Mouse (Mus musculus): ENCODE data around the gene Ssc4d. TPM values are rescaled to one million over a fixed set of nuclear protein-coding genes. Genes with fewer than 3 reads are reported as not detected.

Gene Ssc4d
- polyA plus RNA-seq, 1 experiment from 2014 or later, result 2.7 TPM

GRCm38 (mm10) chr5:135911633-135912220 is 62.6 kb downstream of the Ssc4d start:
- no peak for DNase-seq (ENCODE audit: low spot score)

DNA sequence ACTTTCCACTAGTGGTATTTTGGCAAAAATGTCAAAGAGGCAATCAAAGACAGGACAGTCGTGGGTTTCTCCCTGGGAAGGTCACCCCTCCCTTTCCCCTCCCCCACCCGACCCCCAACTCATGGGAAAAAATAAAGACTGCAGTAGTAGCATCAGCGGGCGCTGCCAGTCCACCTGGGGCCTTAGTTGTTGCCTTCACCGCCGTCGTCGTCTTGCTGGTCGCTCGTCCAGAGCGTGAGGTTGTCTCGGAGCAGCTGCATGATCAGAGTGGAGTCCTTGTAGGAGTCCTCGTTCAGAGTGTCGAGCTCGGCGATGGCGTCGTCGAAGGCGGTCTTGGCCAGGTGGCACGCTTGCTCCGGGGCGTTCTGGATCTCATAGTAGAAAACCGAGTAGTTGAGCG is 63.5 kb downstream of the Ssc4d start:
- DNase-seq (ENCODE audit: low spot score), result no peak

Other genes starting within 250 kb of the Ssc4d start
- gene Tmem120a, start 230.1 kb downstream of the Ssc4d start, polyA plus RNA-seq (2015; fragmentation: Nextera tagmentation; extraction: Ambion mirVana), result 37.3 and 40.4 TPM in 2 replicates
- gene Styxl1, start 196.1 kb downstream of the Ssc4d start, polyA plus RNA-seq (2015; fragmentation: Nextera tagmentation; extraction: Ambion mirVana), result 0.83 and 0.96 TPM in 2 replicates
- gene Mdh2, start 196.1 kb downstream of the Ssc4d start, polyA plus RNA-seq (2015; fragmentation: Nextera tagmentation; extraction: Ambion mirVana), result 525 and 570 TPM in 2 replicates
- 0.09 TPM in 1 of 2 replicates, not detected in the other for gene Srrm3, start 167.6 kb downstream of the Ssc4d start, polyA plus RNA-seq (2015; fragmentation: Nextera tagmentation; extraction: Ambion mirVana)
- 23.7 and 29.1 TPM in 2 replicates for gene Hspb1, start 86.6 kb downstream of the Ssc4d start, polyA plus RNA-seq (2015; fragmentation: Nextera tagmentation; extraction: Ambion mirVana)
- gene Ywhag, start 39.9 kb downstream of the Ssc4d start, polyA plus RNA-seq (2015; fragmentation: Nextera tagmentation; extraction: Ambion mirVana), result 69.4 and 69.8 TPM in 2 replicates
- gene Zp3, start 5.6 kb upstream of the Ssc4d start, polyA plus RNA-seq (2015; fragmentation: Nextera tagmentation; extraction: Ambion mirVana), result 0.53 and 0.64 TPM in 2 replicates
- gene Dtx2, start 20.3 kb upstream of the Ssc4d start, polyA plus RNA-seq (2015; fragmentation: Nextera tagmentation; extraction: Ambion mirVana), result 43.9 and 46.0 TPM in 2 replicates
- 0.32 and 0.48 TPM in 2 replicates for gene Upk3b, start 64.0 kb upstream of the Ssc4d start, polyA plus RNA-seq (2015; fragmentation: Nextera tagmentation; extraction: Ambion mirVana)
- 2.1 and 8.2 TPM in 2 replicates for gene Upk3bl, start 80.0 kb upstream of the Ssc4d start, polyA plus RNA-seq (2015; fragmentation: Nextera tagmentation; extraction: Ambion mirVana)
- 11.2 and 13.3 TPM in 2 replicates for gene Rasa4, start 109.4 kb upstream of the Ssc4d start, polyA plus RNA-seq (2015; fragmentation: Nextera tagmentation; extraction: Ambion mirVana)
- gene Polr2j, start 142.1 kb upstream of the Ssc4d start, polyA plus RNA-seq (2015; fragmentation: Nextera tagmentation; extraction: Ambion mirVana), result 312 and 321 TPM in 2 replicates
- 66.5 and 67.6 TPM in 2 replicates for gene Lrwd1, start 161.5 kb upstream of the Ssc4d start, polyA plus RNA-seq (2015; fragmentation: Nextera tagmentation; extraction: Ambion mirVana)
- gene Alkbh4, start 161.6 kb upstream of the Ssc4d start, polyA plus RNA-seq (2015; fragmentation: Nextera tagmentation; extraction: Ambion mirVana), result 38.0 and 38.5 TPM in 2 replicates
- 54.7 and 67.8 TPM in 2 replicates for gene Orai2, start 196.2 kb upstream of the Ssc4d start, polyA plus RNA-seq (2015; fragmentation: Nextera tagmentation; extraction: Ambion mirVana)
- 60.0 and 65.9 TPM in 2 replicates for gene Prkrip1, start 224.4 kb upstream of the Ssc4d start, polyA plus RNA-seq (2015; fragmentation: Nextera tagmentation; extraction: Ambion mirVana)